Mouse (Mus musculus) intestine, embryonic 14.5 days (tissue): ENCODE measurements around the gene Armc9. TPM values are rescaled to one million over a fixed set of nuclear protein-coding genes. Genes with fewer than 3 reads are reported as not detected.

Experiments used
- ATAC-seq: fragments of 200-750 bp; cut with Nextera tagmentation; replicated peaks from 2 replicates; pipeline ENCODE4 v1.8.0; 2017; ENCODE audit warnings: low read depth, moderate number of reproducible peaks, moderate TSS enrichment, moderate library complexity; ENCODE audit not compliant: low FRiP score, low TSS enrichment
- DNase-seq: peaks from one replicate; pipeline ENCODE4 v3.0.0-alpha.2; 2018; ENCODE audit warnings: low spot score
- H3K27ac ChIP-seq: fragments of 300-500 bp; sonication (generic); 2 replicates; pipeline ENCODE4 v1.5.1; 2014; ENCODE audit warnings: low read depth, mild to moderate bottlenecking, control low read depth
- H3K27me3 ChIP-seq: fragments of 300-500 bp; sonication (generic); replicated peaks from 2 replicates; pipeline ENCODE4 v1.6.1; 2014; ENCODE audit warnings: low read length, control low read depth; ENCODE audit not compliant: control insufficient read depth, insufficient read depth
- H3K36me3 ChIP-seq: fragments of 300-500 bp; sonication (generic); 2 replicates; pipeline ENCODE4 v1.6.1; 2014; ENCODE audit warnings: low read length, control low read depth; ENCODE audit not compliant: control insufficient read depth, insufficient read depth
- H3K4me1 ChIP-seq: fragments of 300-500 bp; sonication (generic); replicated peaks from 2 replicates; pipeline ENCODE4 v1.6.1; 2014; ENCODE audit warnings: low read length, control low read depth, mixed read lengths; ENCODE audit not compliant: control insufficient read depth, insufficient read depth
- H3K4me2 ChIP-seq: fragments of 300-500 bp; sonication (generic); 2 replicates; pipeline ENCODE4 v1.6.1; 2014; ENCODE audit warnings: low read length
- H3K4me3 ChIP-seq: fragments of 300-500 bp; sonication (generic); 2 replicates; pipeline ENCODE4 v1.5.1; 2014; ENCODE audit warnings: low read depth, low read length, control low read depth, mixed read lengths
- H3K9ac ChIP-seq: fragments of 300-500 bp; sonication (generic); 2 replicates; pipeline ENCODE4 v1.6.1; 2014; ENCODE audit warnings: mild to moderate bottlenecking, low read length
- H3K9me3 ChIP-seq: fragments of 300-500 bp; sonication (generic); 2 replicates; pipeline ENCODE4 v1.6.1; 2016; ENCODE audit warnings: low read length, control low read depth; ENCODE audit not compliant: control insufficient read depth
- WGBS: fragments of 180-500 bp; shearing (Covaris S2); extraction: QIAGEN DNeasy Blood & Tissue Kit; methylation state at CpG from one replicate; pipeline ENCODE4 v1.1.7; 2014; 5-methylcytosine and 5-hydroxymethylcytosine counted together
- polyA plus RNA-seq: library from polyadenylated mRNA; unstranded; fragments of >200 nt; fragmentation: Nextera tagmentation; extraction: Ambion mirVana; gene quantifications from 2 replicates; pipeline ENCODE4 v1.2.1, GENCODE M21; 2014

Gene Armc9
- polyA plus RNA-seq, 1 experiment from 2014 or later, result 19.1 TPM

DNA sequence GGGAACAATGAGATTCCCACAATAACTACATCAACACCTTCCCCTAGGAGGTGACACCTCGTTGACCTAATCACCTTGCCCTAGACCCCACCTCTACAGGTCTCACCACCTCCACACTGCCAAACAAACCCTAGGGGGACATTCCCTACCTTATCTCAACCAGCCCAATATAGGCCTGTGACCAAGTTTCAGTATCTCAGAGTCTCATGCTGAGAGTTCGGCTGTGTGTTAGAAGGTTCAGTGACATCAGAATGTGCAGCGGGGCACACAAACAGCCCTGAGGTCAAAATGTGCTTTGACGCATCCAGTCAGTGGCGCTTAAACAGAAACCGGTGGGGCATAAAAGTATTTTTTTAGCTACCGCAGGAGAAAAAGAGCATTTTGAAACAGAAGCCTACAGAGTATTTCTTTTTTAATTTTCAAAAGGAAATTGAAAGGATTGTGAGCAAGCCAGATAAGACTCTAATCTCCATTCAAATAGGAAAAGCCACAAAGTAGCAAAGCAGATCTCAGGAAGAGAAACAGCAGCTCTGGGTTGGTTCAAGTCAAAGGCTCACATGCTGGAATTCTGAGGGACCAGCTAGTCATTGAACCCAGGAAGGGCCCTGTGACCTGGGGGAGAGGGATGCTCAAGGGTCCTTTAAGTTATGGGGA, 103.7 kb downstream of the Armc9 start:
- H3K36me3 ChIP-seq, result no peaks in the 10 kb centered on the region; the same call in 1 of the 2 replicates
- H3K4me2 ChIP-seq, result no peak overlapping the region
- no peak overlapping the region for H3K4me3 ChIP-seq
- 87% methylated on average over 7 of the region's 7 CpGs for WGBS
- no peak overlapping the region for H3K27ac ChIP-seq
- H3K9me3 ChIP-seq, result no peaks in the 10 kb centered on the region
- H3K4me1 ChIP-seq, result no peaks in the 10 kb centered on the region
- no peak overlapping the region for H3K9ac ChIP-seq
- H3K27me3 ChIP-seq, result no peaks in the 10 kb centered on the region
- DNase-seq, result no peak
- ATAC-seq, result no peak

DNA sequence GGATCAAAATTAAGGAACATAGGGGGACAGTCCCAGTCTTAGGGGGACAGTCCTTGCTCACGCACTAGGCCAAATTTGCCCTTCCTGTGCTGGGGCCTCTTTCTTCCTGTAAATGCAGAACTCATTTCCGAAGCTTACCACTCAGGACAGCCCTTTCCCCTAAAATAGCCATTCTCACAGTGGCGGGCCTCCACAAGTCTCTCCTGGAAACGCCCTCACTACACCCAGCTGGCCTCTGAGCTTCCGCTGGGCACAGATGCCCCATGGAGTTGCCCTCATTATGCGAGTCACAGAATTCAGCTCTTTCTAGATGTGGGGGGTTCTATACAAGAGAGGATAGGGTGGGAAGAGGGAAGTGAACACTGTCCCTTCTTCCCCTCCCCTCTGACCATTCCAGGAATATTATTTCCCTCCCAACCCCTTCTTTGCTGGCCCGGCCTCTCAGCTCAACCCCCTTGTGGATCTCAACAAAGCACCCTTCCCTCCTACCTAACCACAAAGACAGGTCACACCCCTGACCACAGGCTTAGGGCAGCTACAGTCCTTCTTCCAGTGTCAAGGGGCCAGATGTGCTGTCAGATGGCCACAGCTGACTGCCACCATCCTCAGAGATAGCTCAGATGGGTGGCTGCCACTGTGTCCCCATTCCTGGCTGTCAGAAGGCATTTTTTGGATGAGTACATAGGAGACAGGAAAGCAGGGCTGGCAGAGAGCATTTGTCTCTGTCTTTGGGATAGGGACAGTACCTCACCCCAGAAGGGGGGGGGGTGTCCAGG, 109.2 kb downstream of the Armc9 start:
- Histone ChIP-seq H3K4me3 (no peak overlapping the region), H3K4me2 (no peak overlapping the region), H3K9ac (no peak overlapping the region), H3K36me3 (no peaks in the 10 kb centered on the region), H3K4me1 (no peaks in the 10 kb centered on the region), H3K9me3 (no peaks in the 10 kb centered on the region), H3K27me3 (no peaks in the 10 kb centered on the region), H3K27ac (no peak overlapping the region)
- DNase-seq, result no peak
- no peak for ATAC-seq
- WGBS, result 75% methylated on average over 7 of the region's 7 CpGs

DNA sequence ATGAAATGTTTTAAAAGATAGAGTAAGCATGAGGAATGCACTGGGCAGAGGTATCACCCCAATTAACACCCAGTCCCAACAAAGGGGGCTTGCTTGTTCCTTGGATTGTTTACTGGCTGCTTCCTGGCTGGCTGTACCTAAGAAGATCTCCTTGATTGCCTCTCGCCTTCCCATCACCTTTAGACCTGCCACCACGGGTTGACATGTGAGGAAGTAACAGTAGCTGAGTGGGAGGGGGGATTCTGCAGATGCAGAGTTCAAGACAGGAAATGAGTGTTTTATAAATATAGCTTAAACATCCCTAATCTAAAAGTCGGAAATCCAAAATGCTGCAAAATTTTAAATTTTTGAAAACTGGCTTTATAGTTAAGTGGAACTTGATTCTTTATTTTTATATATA, 110.5 kb downstream of the Armc9 start:
- no peak overlapping the region for H3K9ac ChIP-seq
- ATAC-seq (no peak), DNase-seq (no peak)
- no peaks in the 10 kb centered on the region for H3K36me3 ChIP-seq
- H3K27ac ChIP-seq, result no peak overlapping the region
- H3K4me3 ChIP-seq, result no peak overlapping the region
- 51% methylated on average over 3 of the region's 3 CpGs for WGBS
- H3K4me2 ChIP-seq, result no peak overlapping the region
- H3K9me3 ChIP-seq, result no peaks in the 10 kb centered on the region
- no peaks in the 10 kb centered on the region for H3K27me3 ChIP-seq
- H3K4me1 ChIP-seq, result no peaks in the 10 kb centered on the region

GRCm38 (mm10) chr1:86268492-86269189, 114.1 kb downstream of the Armc9 start:
- no peaks in the 10 kb centered on the region for H3K9me3 ChIP-seq
- no peak overlapping the region for H3K9ac ChIP-seq
- DNase-seq (no peak), ATAC-seq (no peak)
- H3K27ac ChIP-seq, result no peak overlapping the region
- H3K27me3 ChIP-seq, result no peaks in the 10 kb centered on the region
- H3K4me2 ChIP-seq, result no peak overlapping the region
- H3K4me3 ChIP-seq, result no peak overlapping the region
- no peaks in the 10 kb centered on the region for H3K4me1 ChIP-seq
- 84% methylated on average over 9 of the region's 9 CpGs for WGBS
- H3K36me3 ChIP-seq, result no peaks in the 10 kb centered on the region

DNA sequence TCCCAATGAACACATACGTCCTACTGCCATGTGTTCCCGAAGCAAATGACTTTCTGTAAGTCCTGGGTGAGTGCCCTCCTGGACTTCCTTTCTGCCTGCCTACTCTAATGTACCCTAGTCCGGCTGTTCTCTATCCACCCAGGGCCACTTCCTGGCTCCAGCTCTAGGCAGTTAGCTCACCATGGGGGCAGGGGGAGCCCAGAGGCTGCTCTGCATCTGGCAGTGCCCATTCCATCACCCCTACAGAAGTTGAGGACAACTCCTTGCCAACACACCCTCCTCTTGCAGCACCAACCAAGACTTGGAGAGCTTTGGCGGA, 114.6 kb downstream of the Armc9 start:
- H3K27me3 ChIP-seq, result no peaks in the 10 kb centered on the region
- H3K27ac ChIP-seq, result no peak overlapping the region
- ATAC-seq (no peak), DNase-seq (no peak)
- no peak overlapping the region for H3K9ac ChIP-seq
- H3K4me2 ChIP-seq, result no peak overlapping the region
- H3K9me3 ChIP-seq, result no peaks in the 10 kb centered on the region
- no peaks in the 10 kb centered on the region for H3K36me3 ChIP-seq
- no peaks in the 10 kb centered on the region for H3K4me1 ChIP-seq
- no peak overlapping the region for H3K4me3 ChIP-seq
- 58% methylated on average over 4 of the region's 4 CpGs for WGBS

GRCm38 (mm10) chr1:86271707-86272106, 117.1 kb downstream of the Armc9 start:
- 65% methylated on average over 6 of the region's 6 CpGs for WGBS
- no peak overlapping the region for H3K4me3 ChIP-seq
- H3K27me3 ChIP-seq, result no peaks in the 10 kb centered on the region
- no peak overlapping the region for H3K4me2 ChIP-seq
- H3K9ac ChIP-seq, result no peak overlapping the region
- no peak overlapping the region for H3K27ac ChIP-seq
- 0 out of 2 replicates have a peak, but pooled peaks have one; percentile 48 for ATAC-seq
- DNase-seq, result no peak
- H3K9me3 ChIP-seq, result no peaks in the 10 kb centered on the region
- no peaks in the 10 kb centered on the region for H3K36me3 ChIP-seq
- no peaks in the 10 kb centered on the region for H3K4me1 ChIP-seq

DNA sequence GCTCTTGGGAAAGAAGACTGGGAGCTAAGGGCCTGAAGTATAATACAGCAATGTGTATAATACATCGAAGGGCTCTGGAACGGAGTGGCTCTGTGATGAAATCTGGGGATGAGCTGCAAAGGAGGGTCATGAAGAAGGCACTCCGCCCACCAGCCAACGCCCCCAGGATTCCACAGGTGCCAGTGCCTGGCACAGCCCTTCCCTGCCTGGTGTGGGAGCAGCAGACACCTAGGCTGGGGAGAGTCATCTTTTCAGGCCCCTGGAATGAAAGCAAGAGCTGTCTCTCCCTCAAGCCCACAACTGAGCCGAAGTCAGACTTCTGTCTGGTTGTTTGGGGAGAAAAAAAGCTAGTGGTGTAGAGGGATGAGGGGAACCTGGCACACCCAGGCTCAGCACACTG, 122.5 kb downstream of the Armc9 start:
- Histone ChIP-seq H3K9ac (no peak overlapping the region), H3K27me3 (no peaks in the 10 kb centered on the region), H3K27ac (no peak overlapping the region), H3K4me1 (0 out of 2 replicates have a peak, but pooled peaks cover 3% of the 10 kb centered on the region), H3K4me3 (no peak overlapping the region), H3K4me2 (no peak overlapping the region), H3K36me3 (no peaks in the 10 kb centered on the region), H3K9me3 (no peaks in the 10 kb centered on the region)
- ATAC-seq, result peak; percentile 45; the same call in 1 of the 2 replicates
- DNase-seq, result no peak
- 76% methylated on average over 5 of the region's 5 CpGs for WGBS

DNA sequence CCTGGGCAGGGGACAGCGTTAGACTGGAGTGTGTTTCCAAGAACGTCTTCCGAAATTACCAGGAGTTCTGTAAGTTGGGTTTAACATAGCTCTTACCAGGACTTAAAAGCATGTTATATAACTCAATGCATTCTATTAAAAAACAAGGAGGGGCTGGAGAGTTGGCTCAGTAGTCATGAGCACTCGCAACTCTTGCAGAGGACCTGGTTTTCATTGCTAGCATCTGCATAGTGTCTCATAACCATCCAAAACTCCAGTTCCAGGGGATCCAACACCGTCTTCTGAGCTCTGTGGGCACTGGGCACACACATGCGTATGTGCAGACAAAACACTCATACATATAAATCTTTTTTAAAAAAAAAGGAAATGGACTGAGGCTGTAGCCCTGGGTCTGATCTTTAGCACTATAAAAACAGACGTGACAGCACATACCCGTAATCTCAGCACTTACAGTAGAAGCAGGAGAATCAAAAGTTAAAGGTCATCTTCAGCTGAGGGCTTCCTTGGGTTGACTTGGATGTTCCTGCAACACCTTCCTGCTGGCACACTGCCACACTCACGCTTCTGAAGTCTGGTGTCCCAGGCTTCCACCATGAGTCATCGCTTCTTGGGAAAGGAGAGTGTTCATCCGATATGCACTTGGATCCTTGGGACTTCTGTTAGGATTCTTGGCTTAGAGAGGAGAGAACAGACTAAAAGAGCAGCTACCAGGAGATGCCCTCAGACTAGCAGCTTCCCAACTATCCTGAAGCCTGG, 127.4 kb downstream of the Armc9 start:
- H3K27ac ChIP-seq, result no peak overlapping the region

More for the DNA sequence above, 127.4 kb downstream of the Armc9 start:
- 82% methylated on average over 11 of the region's 11 CpGs for WGBS
- ATAC-seq, result no peak
- Histone ChIP-seq H3K27me3 (no peaks in the 10 kb centered on the region), H3K4me2 (no peak overlapping the region), H3K9ac (no peak overlapping the region), H3K9me3 (no peaks in the 10 kb centered on the region), H3K4me3 (no peak overlapping the region), H3K36me3 (no peaks in the 10 kb centered on the region), H3K4me1 (0 out of 2 replicates have a peak, but pooled peaks cover 3% of the 10 kb centered on the region)
- DNase-seq, result no peak
